Mouse (Mus musculus): ENCODE measurements around the gene Zbed3.

- TF ChIP-seq POLR2A (IDR thresholded peaks at IDR 0.05; ENCODE audit: insufficient read depth, low read depth, low read length) (no peak), CTCF (IDR thresholded peaks at IDR 0.05) (no peak), EP300 (IDR thresholded peaks at IDR 0.05; ENCODE audit: insufficient read depth, low read depth, low read length) (no peak)
Measured at GRCm38 (mm10) chr13:95332086-95332899, 8.9 kb downstream of the Zbed3 start.

Data from heart, adult 2 months (tissue).